In the genomic region with DNA sequence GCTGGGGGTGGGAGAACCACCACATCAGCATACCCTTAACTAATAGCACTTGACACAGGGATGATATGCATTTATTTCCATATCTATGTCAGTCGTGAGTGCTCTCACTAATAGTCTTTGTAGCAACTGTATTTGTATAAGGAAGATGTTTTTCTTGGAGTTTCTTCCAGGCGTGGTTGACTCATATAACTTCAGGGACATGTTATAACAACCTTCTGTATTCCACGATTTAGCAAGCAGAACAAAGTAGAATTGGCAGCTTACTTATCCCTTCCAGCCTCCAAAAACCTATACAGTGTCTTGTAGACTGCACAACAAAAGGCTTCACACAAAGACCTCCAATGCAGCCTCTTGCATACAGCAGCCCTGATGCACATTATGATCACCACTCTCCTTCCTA, we compare ENCODE assay signal across 29 mouse cellular contexts.
"Had no signal": no experiment of that assay in that cellular context is flagged by ENCODE, and none has a peak within 500 bp of the region (broad histone marks: within the 10 kb centered on the region; RNA-seq: fewer than 3 reads in every experiment).

No protein-coding gene starts in this region.

- DNase-seq: cerebellum, adult 2 months; cerebellum, adult 8-10 months; cerebellum, adult 9-10 months; cerebellum, adult 9-11 months; cerebellum, postnatal 10 days; cerebellum, postnatal 14 days; cerebellum, postnatal 25 days; cerebellum, postnatal 36 days; embryo, embryonic 11 days; forebrain, postnatal 0 days; gastrocnemius, adult 2 months; gastrocnemius, postnatal 10 days; gastrocnemius, postnatal 14 days; gastrocnemius, postnatal 25 days; gastrocnemius, postnatal 36 days; heart, adult 2 months had no signal

- H3K4me2 ChIP-seq: embryonic facial prominence, embryonic 12.5 days; embryonic facial prominence, embryonic 13.5 days; embryonic facial prominence, embryonic 15.5 days; forebrain, embryonic 12.5 days; forebrain, embryonic 13.5 days; forebrain, embryonic 15.5 days; heart, embryonic 11.5 days had no signal

- H3K27me3 ChIP-seq: embryonic facial prominence, embryonic 12.5 days; embryonic facial prominence, embryonic 13.5 days; embryonic facial prominence, embryonic 15.5 days; forebrain, embryonic 12.5 days; forebrain, embryonic 13.5 days; forebrain, embryonic 15.5 days had no signal

- H3K27ac ChIP-seq: embryonic facial prominence, embryonic 10.5 days; embryonic facial prominence, embryonic 12.5 days; embryonic facial prominence, embryonic 13.5 days; embryonic facial prominence, embryonic 15.5 days; forebrain, embryonic 10.5 days; forebrain, embryonic 12.5 days; forebrain, embryonic 13.5 days; forebrain, embryonic 15.5 days; gastrocnemius, adult 2 months; heart, adult 2 months; heart, embryonic 10.5 days had no signal

- H3K36me3 ChIP-seq: embryonic facial prominence, embryonic 10.5 days; embryonic facial prominence, embryonic 12.5 days; embryonic facial prominence, embryonic 13.5 days; embryonic facial prominence, embryonic 15.5 days; forebrain, embryonic 10.5 days; forebrain, embryonic 12.5 days; forebrain, embryonic 15.5 days; heart, embryonic 10.5 days had no signal

- H3K9ac ChIP-seq: embryonic facial prominence, embryonic 12.5 days; embryonic facial prominence, embryonic 13.5 days; embryonic facial prominence, embryonic 15.5 days; forebrain, embryonic 12.5 days; forebrain, embryonic 13.5 days; forebrain, embryonic 15.5 days; forebrain, postnatal 0 days had no signal

- H3K4me3 ChIP-seq: embryonic facial prominence, embryonic 10.5 days; embryonic facial prominence, embryonic 12.5 days; embryonic facial prominence, embryonic 13.5 days; embryonic facial prominence, embryonic 15.5 days; erythroblast, embryonic 14.5 days; forebrain, embryonic 10.5 days; forebrain, embryonic 12.5 days; forebrain, embryonic 13.5 days; forebrain, embryonic 15.5 days; gastrocnemius, adult 2 months; heart, adult 2 months; heart, embryonic 10.5 days had no signal

- H3K9me3 ChIP-seq: embryonic facial prominence, embryonic 10.5 days; embryonic facial prominence, embryonic 12.5 days; embryonic facial prominence, embryonic 13.5 days; embryonic facial prominence, embryonic 15.5 days; forebrain, embryonic 10.5 days; forebrain, embryonic 12.5 days; forebrain, embryonic 13.5 days; forebrain, embryonic 15.5 days; heart, embryonic 10.5 days had no signal

- H3K4me1 ChIP-seq: embryonic facial prominence, embryonic 10.5 days; embryonic facial prominence, embryonic 12.5 days; embryonic facial prominence, embryonic 13.5 days; embryonic facial prominence, embryonic 15.5 days; forebrain, embryonic 10.5 days; forebrain, embryonic 12.5 days; forebrain, embryonic 13.5 days; forebrain, embryonic 15.5 days; heart, embryonic 10.5 days had no signal

- ATAC-seq: forebrain, embryonic 13.5 days; forebrain, embryonic 14.5 days; forebrain, embryonic 15.5 days; forebrain, embryonic 16.5 days; forebrain, postnatal 0 days had no signal
